Mouse (Mus musculus) v-Abl transformed pro-B cells (cell line): ENCODE results near the gene Cyp27a1.

Experiments used
- in situ Hi-C, 2 experiments: fragments of 400-800 bp; cut with MboI; formaldehyde crosslinking; loops; one replicate each; pipeline ENCODE4 v1.15.1; 2025; ENCODE audit not compliant: unreplicated experiment in 2 of 2

Gene Cyp27a1

DNA sequence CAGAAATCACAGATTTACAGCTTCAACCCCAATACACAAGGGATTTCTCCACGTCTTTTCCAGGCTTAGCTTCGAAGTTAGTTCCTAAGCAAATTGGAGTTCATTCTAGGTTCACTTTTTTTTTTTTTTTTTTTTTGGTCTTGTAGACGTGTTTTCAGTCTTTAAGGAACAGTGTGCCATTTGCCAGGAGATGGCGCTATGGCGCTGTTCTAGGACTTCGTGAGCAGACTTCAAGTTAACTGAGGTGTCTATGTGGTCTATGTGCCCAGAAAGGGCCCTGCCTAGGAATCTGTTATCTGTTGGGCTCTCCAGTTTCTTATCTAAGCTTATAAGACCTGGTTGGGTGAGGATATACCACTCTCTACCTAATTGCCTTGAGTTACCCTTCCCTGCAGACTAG, 49.7 kb downstream of the Cyp27a1 start:
- in situ Hi-C loops = loop anchor here (10.0 to 25.0 kb wide), 4 partner anchors 102 to 851 kb away; partner anchors contain the start of gene Cryba2 (in 1 of the 2)

- in situ Hi-C loops = loop anchor here (5.0 to 25.0 kb wide), 3 partner anchors 36 to 859 kb away; no protein-coding TSS in a partner anchor
These were observed 57.5 kb downstream of the Cyp27a1 start for GRCm38 (mm10) chr1:74770727-74771466.

- in situ Hi-C loops = loop anchor here (5.0 to 25.0 kb wide), 3 partner anchors 36 to 859 kb away; no protein-coding TSS in a partner anchor
These were observed 58.1 kb downstream of the Cyp27a1 start for GRCm38 (mm10) chr1:74771467-74771844.

DNA sequence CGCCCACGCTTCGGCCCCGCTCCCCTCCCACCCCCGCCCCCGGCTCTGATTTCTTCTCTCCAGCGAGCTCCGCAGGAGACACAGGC, 58.3 kb downstream of the Cyp27a1 start, which contains the start of gene Wnt6:
Wnt6 (plus strand) TSS at position 48 of the 86 bp plus-strand sequence.
- in situ Hi-C loops = loop anchor here (5.0 to 25.0 kb wide), 3 partner anchors 36 to 859 kb away; no protein-coding TSS in a partner anchor

DNA sequence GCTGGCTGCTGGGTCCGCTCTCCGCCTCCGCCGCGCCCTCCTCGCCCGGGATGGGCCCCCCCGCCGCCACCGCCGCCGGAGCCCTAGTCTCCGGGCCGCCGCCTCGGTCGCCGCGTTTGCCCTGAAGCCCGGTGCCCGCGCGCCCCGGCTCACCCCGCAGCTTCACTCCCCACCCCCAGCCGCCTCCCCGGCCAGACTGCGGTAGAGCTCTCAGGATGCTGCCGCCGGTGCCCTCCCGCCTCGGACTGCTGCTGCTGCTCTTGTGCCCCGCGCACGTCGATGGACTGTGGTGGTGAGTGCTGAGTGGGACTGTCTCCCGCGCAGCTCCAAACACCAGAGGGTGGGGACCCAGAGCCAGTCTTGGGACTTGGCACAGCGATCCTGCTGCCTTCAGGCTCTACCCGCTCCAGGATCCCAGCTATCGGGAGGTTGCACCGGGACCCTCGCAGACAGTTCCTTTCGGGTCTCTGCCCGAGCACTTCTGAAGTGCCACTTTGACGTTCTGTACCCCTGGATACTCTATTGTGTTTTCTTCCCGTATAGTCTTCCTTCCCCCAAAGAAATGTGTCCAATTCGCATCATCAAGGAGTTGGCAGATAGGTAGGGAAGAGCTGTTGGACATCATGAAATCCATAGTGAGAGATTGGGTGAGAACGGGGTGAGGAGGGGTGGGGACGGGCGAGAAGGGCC, 58.7 kb downstream of the Cyp27a1 start:
- in situ Hi-C loops = loop anchor here (5.0 to 25.0 kb wide), 3 partner anchors 35 to 860 kb away; no protein-coding TSS in a partner anchor

DNA sequence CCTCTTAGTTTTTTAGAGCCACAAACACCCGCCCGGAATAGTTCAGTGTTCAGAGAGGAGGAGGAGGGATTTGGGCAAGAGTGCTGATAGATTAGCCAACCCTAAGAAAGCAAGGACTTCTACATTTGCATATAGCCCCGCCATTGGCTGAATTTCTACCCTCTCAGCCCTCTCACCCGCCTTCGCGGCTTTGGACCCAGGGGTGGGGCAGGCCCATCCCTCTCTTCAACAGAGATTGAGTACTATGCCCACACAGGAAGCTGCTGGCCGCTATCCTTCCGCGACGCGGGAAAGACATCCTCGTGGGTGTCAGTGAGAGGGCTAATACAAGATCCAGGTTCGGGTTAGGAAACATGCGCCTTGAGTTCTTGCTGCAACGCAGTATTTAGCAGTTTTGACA, 59.8 kb downstream of the Cyp27a1 start:
- in situ Hi-C loops = loop anchor here (5.0 to 25.0 kb wide), 3 partner anchors 34 to 861 kb away; no protein-coding TSS in a partner anchor

GRCm38 (mm10) chr1:74774062-74774461, 60.7 kb downstream of the Cyp27a1 start:
- in situ Hi-C loops = loop anchor here (5.0 to 25.0 kb wide), 3 partner anchors 33 to 862 kb away; no protein-coding TSS in a partner anchor

DNA sequence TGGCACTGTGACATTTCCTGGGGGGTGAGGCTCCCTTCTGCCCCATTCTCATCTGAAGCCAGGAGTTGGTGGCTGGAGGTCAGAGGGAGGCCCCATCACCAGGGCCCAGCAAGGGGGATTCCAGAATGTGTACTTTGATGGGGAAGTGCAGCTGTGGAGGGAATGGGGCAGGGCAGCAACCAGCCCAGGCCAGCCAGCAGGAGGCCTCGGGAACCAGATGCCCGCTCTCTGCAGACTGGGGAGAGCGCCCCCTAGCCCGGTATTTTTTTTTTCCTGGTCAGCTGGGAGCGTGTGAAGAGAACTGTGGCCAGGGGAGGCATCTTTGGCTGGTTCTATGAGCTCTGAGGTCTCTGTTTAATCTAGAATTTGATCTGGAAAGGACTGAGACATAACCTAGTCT, 62.4 kb downstream of the Cyp27a1 start:
- in situ Hi-C loops = loop anchor here in 1 of 2 experiments (25.0 kb wide), 1 partner anchor 461 kb away; the partner anchor contains the start of genes A630095N17Rik and Dnajb2

DNA sequence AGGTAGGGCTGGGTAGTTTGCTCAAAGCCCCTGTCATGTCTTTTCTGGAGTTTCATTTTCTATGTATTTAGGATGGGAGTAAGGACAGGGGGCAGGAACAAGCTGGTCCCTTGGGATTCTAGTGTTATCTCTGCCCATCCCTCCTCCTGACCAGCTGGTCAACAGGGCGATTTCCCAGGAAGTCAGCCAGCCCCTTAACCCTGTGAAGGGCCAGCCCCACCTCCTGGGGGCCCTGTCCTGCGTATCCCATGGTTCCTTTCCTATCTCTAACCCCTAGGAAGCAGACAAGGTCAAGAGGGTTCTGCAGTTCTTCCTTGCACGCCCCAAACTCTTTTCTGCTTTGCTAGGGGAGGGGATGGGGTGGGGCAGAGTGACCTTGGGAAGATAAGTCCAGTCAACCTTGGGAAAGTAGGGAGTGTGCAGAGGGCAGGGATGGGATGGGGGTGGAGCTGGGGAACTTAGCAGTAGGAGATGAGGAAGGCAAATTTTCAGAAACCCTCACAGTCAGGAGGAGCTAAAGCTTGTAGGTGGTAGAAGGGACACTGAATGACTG, 65.6 kb downstream of the Cyp27a1 start:
- in situ Hi-C loops = loop anchor here in 1 of 2 experiments (25.0 kb wide), 1 partner anchor 458 kb away; the partner anchor contains the start of genes A630095N17Rik and Dnajb2

DNA sequence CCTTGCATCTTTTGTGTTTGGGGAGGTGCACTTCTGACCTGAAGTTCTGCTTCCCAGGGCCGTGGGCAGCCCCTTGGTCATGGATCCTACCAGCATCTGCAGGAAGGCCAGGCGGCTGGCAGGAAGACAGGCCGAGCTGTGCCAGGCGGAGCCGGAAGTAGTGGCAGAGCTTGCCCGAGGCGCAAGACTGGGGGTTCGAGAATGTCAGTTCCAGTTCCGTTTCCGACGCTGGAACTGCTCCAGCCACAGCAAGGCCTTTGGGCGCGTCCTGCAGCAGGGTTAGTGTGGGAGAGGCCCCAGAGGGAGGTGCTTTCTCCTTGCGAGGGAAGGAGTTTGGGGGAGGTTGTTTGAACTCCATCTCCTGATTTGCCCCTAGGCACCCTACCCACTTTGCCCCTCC, 68.7 kb downstream of the Cyp27a1 start:
- in situ Hi-C loops = loop anchor here in 1 of 2 experiments (10.0 to 25.0 kb wide), 2 partner anchors 83 to 455 kb away; partner anchors contain the start of genes A630095N17Rik and Dnajb2

GRCm38 (mm10) chr1:74783554-74783953, 70.2 kb downstream of the Cyp27a1 start:
- in situ Hi-C loops = loop anchor here in 1 of 2 experiments (10.0 to 25.0 kb wide), 2 partner anchors 81 to 454 kb away; partner anchors contain the start of genes A630095N17Rik and Dnajb2

DNA sequence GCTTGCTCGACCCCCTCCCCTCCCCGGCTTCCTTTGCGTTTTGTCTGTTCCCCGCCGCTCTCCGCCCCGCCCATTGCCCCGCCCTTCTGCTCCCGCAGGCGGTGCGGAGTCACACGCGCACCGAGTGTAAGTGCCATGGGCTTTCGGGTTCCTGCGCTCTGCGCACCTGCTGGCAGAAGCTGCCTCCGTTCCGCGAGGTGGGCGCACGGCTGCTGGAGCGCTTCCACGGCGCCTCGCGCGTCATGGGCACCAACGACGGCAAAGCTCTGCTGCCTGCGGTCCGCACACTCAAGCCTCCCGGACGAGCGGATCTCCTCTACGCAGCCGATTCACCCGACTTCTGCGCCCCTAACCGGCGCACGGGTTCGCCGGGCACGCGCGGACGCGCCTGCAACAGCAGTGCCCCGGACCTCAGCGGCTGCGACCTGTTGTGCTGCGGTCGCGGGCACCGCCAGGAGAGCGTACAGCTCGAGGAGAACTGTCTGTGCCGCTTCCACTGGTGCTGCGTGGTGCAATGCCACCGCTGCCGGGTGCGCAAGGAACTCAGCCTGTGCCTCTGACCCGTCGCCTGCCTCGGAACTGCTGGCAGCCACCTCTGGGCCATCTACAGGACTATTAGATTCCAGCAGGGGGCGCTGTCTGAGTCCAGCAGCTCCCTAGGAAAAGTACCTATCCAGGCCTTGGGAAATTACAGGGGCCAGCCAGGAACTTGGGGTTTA, 70.8 kb downstream of the Cyp27a1 start:
- in situ Hi-C loops = loop anchor here in 1 of 2 experiments (10.0 to 25.0 kb wide), 2 partner anchors 81 to 453 kb away; partner anchors contain the start of genes A630095N17Rik and Dnajb2
